Mouse (Mus musculus) kidney, embryonic 16.5 days (tissue): ENCODE measurements around the gene Hdlbp. TPM values are rescaled to one million over a fixed set of nuclear protein-coding genes. Genes with fewer than 3 reads are reported as not detected.
A peak's percentile ranks its signal among the peaks of the same experiment; 100 is the strongest.
"Not testable (repeated sequence)": the region's sequence is repeated elsewhere in the genome, so short reads cannot be mapped to it uniquely, and the experiment has no call there.

Experiments used
- ATAC-seq: fragments of 200-750 bp; cut with Nextera tagmentation; 2 replicates; pipeline ENCODE4 v1.8.0; 2017; ENCODE audit warnings: moderate TSS enrichment; ENCODE audit not compliant: low FRiP score, low TSS enrichment
- H3K27ac ChIP-seq: fragments of 300-500 bp; sonication (generic); 2 replicates; pipeline ENCODE4 v1.5.1; 2014; ENCODE audit warnings: low read length
- H3K27me3 ChIP-seq: fragments of 300-500 bp; sonication (generic); 2 replicates; pipeline ENCODE4 v1.6.1; 2014; ENCODE audit warnings: low read length, control low read depth, mixed read lengths; ENCODE audit not compliant: insufficient read depth
- H3K36me3 ChIP-seq: fragments of 300-500 bp; sonication (generic); 2 replicates; pipeline ENCODE4 v1.6.1; 2014; ENCODE audit warnings: low read length, control low read depth, mixed read lengths; ENCODE audit not compliant: insufficient read depth
- H3K4me1 ChIP-seq: fragments of 300-500 bp; sonication (generic); 2 replicates; pipeline ENCODE4 v1.6.1; 2014; ENCODE audit warnings: low read length, control low read depth, mixed read lengths; ENCODE audit not compliant: insufficient read depth
- H3K4me2 ChIP-seq: fragments of 300-500 bp; sonication (generic); replicated peaks from 2 replicates; pipeline ENCODE4 v1.6.1; 2014; ENCODE audit warnings: low read depth, low read length
- H3K4me3 ChIP-seq: fragments of 300-500 bp; sonication (generic); 2 replicates; pipeline ENCODE4 v1.5.1; 2014; ENCODE audit warnings: mild to moderate bottlenecking, low read length
- H3K9ac ChIP-seq: fragments of 300-500 bp; sonication (generic); replicated peaks from 2 replicates; pipeline ENCODE4 v1.6.1; 2014; ENCODE audit warnings: low read length
- H3K9me3 ChIP-seq: fragments of 300-500 bp; sonication (generic); 2 replicates; pipeline ENCODE4 v1.6.1; 2016; ENCODE audit warnings: low read length, control low read depth
- WGBS: fragments of 180-500 bp; shearing (Covaris S2); extraction: QIAGEN DNeasy Blood & Tissue Kit; methylation state at CpG from one replicate; pipeline ENCODE4 v1.1.7; 2014; 5-methylcytosine and 5-hydroxymethylcytosine counted together
- polyA plus RNA-seq: library from polyadenylated mRNA; unstranded; fragments of >200 nt; fragmentation: Nextera tagmentation; extraction: Ambion mirVana; gene quantifications from 2 replicates; pipeline ENCODE4 v1.2.1, GENCODE M21; 2015

Hdlbp gene
- polyA plus RNA-seq, 1 experiment from 2014 or later: 140 TPM

DNA sequence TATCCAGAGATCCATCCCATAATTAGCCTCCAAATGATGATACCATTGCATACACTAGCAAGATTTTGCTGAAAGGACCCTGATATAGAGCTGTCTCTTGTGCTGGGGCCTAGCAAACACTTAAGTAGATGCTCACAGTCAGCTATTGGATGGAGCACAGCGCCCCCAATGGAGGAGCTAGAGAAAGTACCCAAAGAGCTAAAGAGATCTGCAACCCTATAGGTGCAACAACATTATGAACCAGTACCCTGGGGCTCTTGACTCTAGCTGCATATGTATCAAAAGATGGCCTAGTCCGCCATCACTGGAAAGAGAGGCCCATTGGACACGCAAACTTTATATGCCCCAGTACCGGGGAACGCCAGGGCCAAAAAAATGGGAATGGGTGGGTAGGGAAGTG lies 28.5 kb downstream of the Hdlbp start:
- H3K4me1 ChIP-seq, H3K4me2 ChIP-seq, H3K9me3 ChIP-seq, H3K27me3 ChIP-seq, H3K9ac ChIP-seq, H3K4me3 ChIP-seq, H3K27ac ChIP-seq, ATAC-seq, H3K36me3 ChIP-seq: not testable (repeated sequence)
- WGBS: 86% methylated on average over 5 of the region's 5 CpGs

DNA sequence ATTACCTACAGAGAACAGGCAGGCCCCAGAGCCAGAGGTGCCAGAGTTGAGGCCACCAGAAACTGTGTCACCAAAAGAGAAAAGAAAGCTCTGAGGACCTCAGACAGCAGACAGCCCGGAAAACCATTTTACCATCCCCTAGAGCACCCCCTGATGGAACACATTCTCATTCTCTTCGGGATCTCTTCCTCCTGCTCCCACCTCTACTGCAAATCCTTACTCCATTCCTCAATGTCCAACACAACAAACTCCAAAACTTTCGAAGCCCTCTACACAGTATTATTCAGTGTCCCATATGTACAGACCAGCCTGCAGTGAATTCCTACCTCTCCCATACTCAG lies 32.8 kb downstream of the Hdlbp start:
- Histone ChIP-seq H3K4me2 (peak overlapping the region; percentile 74), H3K4me3 (peak overlapping the region; percentile 97), H3K36me3 (peaks cover 14% of the 10 kb centered on the region), H3K9ac (peak overlapping the region; percentile 94), H3K9me3 (no peaks in the 10 kb centered on the region), H3K27me3 (no peaks in the 10 kb centered on the region), H3K27ac (peak overlapping the region; percentile 97), H3K4me1 (peaks cover 27% of the 10 kb centered on the region)
- WGBS: 19% methylated on average over 3 of the region's 3 CpGs
- no peak; the same call in 1 of the 2 replicates for ATAC-seq

DNA sequence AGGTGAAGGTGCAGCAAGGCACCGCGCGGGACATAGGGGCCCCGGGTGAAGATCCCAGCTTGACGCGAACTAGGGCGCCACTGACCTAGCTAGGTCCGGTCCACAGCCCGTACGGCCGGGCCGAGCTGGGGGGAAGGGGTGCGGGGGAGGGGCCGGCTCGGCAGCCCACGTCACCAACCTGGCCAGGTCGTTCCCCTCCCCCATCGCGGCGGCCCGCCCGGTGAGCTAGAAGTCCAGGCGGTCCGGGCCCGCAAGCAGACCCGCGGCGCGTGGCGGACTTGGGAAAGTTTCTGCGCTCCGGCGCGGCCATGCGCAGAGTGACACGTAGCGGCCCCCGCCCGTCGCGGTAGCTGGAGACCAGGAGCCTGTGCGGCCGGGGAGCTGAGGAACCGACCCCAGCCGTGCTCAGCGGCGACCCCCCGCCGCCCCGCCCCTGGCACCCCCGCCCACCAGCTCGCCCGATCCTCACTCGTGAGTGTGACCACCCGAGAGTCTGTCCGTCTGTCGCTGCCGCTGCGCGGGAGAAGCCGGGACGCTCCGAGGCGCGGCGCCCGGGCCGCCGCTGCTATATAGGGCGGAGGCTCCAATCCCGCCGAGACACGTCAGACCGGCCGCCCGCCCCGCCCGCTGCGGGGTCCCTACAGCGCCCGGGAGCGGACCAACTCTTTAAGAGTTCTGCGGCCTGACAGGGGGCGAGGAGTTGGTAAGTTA lies 33.3 kb downstream of the Hdlbp start:
- Histone ChIP-seq H3K4me1 (peaks cover 27% of the 10 kb centered on the region), H3K27ac (peak overlapping the region; percentile 97), H3K9me3 (no peaks in the 10 kb centered on the region), H3K4me3 (peak overlapping the region; percentile 97), H3K4me2 (peak overlapping the region; percentile 74), H3K27me3 (no peaks in the 10 kb centered on the region), H3K9ac (peak overlapping the region; percentile 94), H3K36me3 (peaks cover 19% of the 10 kb centered on the region)
- peak; percentile 96 for ATAC-seq
- under 1% methylated on average over 83 of the region's 84 CpGs for WGBS

DNA sequence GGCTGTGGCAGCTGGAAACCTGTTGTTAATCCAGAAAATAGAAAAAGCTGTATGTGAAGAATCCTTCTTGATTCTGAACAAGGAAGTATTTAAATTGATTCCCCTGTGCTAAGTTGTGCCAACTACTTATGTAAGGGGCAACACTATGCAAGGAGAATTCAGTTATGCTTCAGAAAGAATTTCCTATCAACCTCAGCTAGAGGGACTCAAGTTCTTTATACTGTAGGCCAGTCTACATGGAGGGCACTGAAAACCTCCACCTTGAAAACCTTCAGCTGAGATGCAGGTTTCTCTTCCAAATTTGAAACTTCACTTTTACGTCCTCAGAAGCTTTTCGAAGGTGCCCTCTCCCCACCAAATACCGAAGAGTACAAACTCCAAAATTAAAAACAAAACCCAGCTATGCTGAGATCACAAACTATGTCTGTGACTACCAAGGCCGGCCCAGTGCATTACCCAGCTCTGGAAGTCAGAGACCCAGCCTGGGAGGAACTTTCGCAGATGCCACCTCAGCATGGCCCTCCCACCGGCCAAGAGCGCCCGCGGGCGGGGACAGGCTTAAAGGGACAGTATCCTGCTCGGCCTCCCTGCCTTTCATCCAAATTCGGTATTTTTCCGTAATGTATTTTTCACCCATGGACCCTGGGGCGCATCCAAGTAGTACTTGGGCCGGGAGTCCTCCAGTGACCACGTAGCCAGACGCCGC lies 34.1 kb downstream of the Hdlbp start:
- 3% methylated on average over 18 of the region's 18 CpGs for WGBS
- H3K27ac ChIP-seq: peak overlapping the region; percentile 97
- ATAC-seq: peak; percentile 90
- no peaks in the 10 kb centered on the region for H3K27me3 ChIP-seq
- H3K4me2 ChIP-seq: peak overlapping the region; percentile 74
- H3K36me3 ChIP-seq: peaks cover 23% of the 10 kb centered on the region
- H3K4me1 ChIP-seq: peaks cover 27% of the 10 kb centered on the region
- H3K4me3 ChIP-seq: peak overlapping the region; percentile 97
- H3K9ac ChIP-seq: peak overlapping the region; percentile 94
- no peaks in the 10 kb centered on the region for H3K9me3 ChIP-seq

DNA sequence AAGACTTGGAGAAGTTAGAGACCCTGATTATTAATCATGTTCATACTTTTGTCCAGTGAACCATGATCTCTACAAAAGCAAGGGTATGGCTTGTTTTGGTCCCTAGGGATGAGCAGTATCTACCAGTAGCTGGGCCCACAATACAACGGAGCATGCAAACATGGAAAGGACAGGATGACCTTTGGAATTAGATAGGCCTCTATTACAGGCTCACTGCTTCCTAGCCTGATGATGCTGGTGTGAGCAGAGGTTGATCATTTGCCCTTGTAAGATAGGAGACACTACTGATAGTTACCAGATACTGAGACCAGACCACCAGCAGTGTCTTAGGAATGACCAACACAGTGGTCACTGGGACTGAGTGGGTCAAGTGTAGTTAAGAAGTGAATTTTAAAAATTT lies 39.3 kb downstream of the Hdlbp start:
- peaks cover 63% of the 10 kb centered on the region for H3K36me3 ChIP-seq
- WGBS: 88% methylated on average over 1 of the region's 1 CpGs

DNA sequence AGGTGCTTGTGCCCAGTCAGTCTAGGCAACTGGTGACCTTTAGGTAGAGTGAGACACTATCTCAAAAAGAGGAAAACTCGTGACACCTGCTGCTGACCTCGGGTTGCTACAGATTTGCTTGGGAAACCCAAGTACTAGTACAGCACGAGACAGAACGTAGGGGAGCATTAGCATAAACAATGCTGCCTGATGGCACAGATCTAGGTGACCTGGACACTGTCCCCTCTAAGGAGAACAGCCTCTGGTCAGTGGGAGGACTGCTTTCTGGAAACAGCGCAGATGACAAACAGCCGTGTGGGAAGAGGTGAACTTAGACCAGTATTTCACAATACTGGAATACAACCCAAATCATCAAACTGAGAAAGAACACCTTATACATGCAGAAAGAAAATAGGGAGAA lies 46.5 kb downstream of the Hdlbp start:
- Histone ChIP-seq H3K27me3 (no peaks in the 10 kb centered on the region), H3K4me3 (no peak overlapping the region), H3K9me3 (no peaks in the 10 kb centered on the region), H3K4me1 (no peaks in the 10 kb centered on the region), H3K27ac (no peak overlapping the region), H3K4me2 (no peak overlapping the region), H3K9ac (no peak overlapping the region), H3K36me3 (peaks cover 65% of the 10 kb centered on the region)
- ATAC-seq: no peak
- 82% methylated on average over 6 of the region's 6 CpGs for WGBS

More for the DNA sequence above, 39.3 kb downstream of the Hdlbp start:
- no peak for ATAC-seq
- Histone ChIP-seq H3K9ac (no peak overlapping the region), H3K27ac (no peak overlapping the region), H3K4me2 (no peak overlapping the region), H3K9me3 (no peaks in the 10 kb centered on the region), H3K4me3 (no peak overlapping the region), H3K27me3 (no peaks in the 10 kb centered on the region), H3K4me1 (peaks cover 16% of the 10 kb centered on the region)

DNA sequence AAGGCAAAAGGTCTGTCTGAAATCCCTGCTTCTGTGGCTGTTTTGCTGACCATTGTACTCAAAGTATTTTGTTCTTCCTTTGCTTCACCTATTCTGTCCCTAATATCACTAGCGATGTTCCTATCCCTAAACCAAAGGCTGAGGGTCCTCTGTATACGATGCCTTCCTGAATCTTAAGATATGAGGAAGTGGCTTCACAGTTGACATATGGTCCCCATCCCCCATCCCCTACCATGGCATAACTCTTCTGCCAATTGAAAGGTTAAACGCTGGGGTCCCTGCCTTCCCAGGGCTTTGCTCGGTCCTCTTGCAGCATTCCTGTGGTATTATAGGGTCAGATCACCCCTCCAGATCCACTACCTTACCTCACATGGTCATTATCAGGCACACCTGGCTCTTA lies 75.2 kb downstream of the Hdlbp start:
- H3K27ac ChIP-seq: no peak overlapping the region
- 79% methylated on average over 4 of the region's 4 CpGs for WGBS
- H3K36me3 ChIP-seq: peaks cover 26% of the 10 kb centered on the region
- no peak overlapping the region for H3K9ac ChIP-seq
- no peaks in the 10 kb centered on the region for H3K27me3 ChIP-seq
- no peak overlapping the region for H3K4me3 ChIP-seq
- no peak for ATAC-seq
- no peaks in the 10 kb centered on the region for H3K9me3 ChIP-seq
- H3K4me2 ChIP-seq: no peak overlapping the region
- H3K4me1 ChIP-seq: peaks cover 8% of the 10 kb centered on the region; the same call in 1 of the 2 replicates

DNA sequence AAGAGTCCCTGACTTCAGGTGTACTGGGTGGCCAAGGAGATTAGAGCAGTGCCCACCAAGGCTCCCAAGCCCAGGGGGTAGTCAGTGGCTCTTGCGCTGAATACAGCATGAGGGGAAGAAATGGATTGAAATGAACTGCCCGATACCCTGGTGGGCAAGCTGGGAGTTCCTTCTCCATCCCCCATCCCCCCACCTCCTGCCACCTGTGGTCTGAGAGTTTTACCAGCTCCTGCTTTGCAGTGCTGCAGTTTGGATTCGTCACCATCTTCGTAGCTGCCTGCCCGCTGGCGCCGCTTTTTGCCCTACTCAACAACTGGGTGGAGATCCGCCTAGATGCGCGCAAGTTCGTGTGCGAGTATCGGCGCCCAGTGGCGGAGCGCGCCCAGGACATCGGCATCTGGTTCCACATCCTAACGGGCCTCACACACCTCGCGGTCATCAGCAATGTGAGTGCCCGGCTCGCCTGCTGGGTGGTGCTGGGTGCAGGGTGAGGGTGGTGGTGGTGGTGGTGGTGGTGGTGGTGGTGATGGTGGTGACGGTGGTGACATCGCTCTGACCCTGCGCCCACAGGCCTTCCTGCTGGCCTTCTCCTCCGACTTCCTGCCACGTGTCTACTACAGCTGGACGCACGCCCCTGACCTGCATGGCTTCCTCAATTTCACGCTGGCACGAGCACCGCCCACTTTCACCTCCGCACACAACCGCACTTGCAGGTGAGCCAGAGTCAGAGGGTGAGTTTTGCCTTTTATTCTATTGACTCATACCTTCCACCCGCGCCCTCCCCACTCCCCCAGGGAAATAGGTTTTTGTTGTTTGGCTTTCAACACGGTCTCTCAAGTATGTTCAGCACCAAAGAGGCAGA lies 77.2 kb downstream of the Hdlbp start:
- peak overlapping the region; percentile 61 for H3K4me2 ChIP-seq
- 18% methylated on average over 38 of the region's 38 CpGs for WGBS
- peak overlapping the region; percentile 37 for H3K4me3 ChIP-seq
- ATAC-seq: no peak; the same call in 1 of the 2 replicates
- H3K9ac ChIP-seq: peak overlapping the region; percentile 43
- peaks cover 6% of the 10 kb centered on the region; the same call in 1 of the 2 replicates for H3K36me3 ChIP-seq
- H3K4me1 ChIP-seq: peaks cover 8% of the 10 kb centered on the region; the same call in 1 of the 2 replicates
- no peak overlapping the region for H3K27ac ChIP-seq
- H3K9me3 ChIP-seq: no peaks in the 10 kb centered on the region
- H3K27me3 ChIP-seq: no peaks in the 10 kb centered on the region

DNA sequence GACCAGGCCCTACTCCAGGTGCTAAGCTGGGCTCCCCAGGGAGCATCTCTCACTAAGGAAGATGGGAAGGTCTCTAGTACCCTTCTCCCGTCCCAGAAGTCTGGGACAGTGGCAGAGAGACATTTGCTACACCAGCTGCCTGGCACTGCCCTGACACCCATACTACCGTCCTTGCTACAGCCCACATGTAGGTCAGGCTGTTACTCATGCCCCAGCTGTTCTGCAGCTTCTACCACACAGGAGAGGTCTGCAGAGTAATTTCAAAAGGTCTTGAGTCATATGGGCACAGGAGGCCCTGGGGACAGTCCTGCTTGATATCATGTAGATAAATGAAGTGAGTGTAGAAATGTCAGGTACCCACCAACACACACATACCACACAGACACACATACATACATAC lies 89.7 kb downstream of the Hdlbp start:
- 69% methylated on average over 2 of the region's 2 CpGs for WGBS
- Histone ChIP-seq H3K9ac (no peak overlapping the region), H3K9me3 (no peaks in the 10 kb centered on the region)

More for the DNA sequence above, 89.7 kb downstream of the Hdlbp start:
- Histone ChIP-seq H3K4me3 (no peak overlapping the region), H3K27ac (no peak overlapping the region), H3K4me2 (no peak overlapping the region), H3K27me3 (no peaks in the 10 kb centered on the region), H3K4me1 (no peaks in the 10 kb centered on the region), H3K36me3 (no peaks in the 10 kb centered on the region)
- no peak for ATAC-seq
